Mouse (Mus musculus) cerebellum, adult 9-11 months (tissue): ENCODE measurements around the gene Ptprn.

Experiments used
- DNase-seq: peaks from one replicate; pipeline ENCODE4 v3.0.0; 2022

The Ptprn gene

DNA sequence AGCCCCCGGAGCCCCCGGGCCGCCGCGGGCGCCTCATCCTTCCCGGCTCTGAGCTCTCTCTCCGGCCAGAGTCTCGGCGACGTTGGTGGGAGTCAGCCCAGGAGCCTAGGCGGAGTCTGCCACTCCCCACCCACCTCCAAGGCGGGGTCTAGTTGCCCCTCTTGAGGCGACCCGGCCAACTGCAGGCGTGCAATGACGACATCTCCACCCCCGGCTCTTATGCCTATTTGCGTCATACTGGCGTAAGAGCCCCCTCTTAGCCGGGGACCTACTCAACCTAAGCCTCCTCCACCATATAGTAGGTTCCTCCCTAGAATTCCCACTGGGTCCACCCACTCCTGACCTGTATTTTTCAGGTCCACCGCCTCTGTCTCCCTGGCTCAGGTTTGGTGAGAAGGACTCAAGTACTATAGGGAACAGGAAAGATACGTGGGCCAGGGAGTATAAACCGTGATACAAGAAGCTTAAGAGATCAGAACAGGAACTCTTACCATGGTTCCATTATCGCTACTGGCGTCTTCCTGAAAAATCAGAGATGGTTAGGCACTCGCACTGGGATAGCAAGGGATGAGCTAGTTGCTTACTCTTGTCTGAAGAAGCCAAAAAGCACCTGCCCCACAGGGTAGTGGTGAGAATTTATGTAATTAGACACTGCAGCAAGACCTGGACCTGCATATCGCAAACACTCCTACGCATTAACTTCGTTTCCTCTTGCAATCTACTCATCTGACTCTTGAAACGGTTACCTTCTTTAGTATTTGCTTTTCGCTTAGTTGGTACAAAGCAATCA is at the start of gene Ptprn:
Ptprn (minus strand) TSS at position 412 of the 790 bp plus-strand sequence.
- DNase-seq = peak; percentile 90

DNA sequence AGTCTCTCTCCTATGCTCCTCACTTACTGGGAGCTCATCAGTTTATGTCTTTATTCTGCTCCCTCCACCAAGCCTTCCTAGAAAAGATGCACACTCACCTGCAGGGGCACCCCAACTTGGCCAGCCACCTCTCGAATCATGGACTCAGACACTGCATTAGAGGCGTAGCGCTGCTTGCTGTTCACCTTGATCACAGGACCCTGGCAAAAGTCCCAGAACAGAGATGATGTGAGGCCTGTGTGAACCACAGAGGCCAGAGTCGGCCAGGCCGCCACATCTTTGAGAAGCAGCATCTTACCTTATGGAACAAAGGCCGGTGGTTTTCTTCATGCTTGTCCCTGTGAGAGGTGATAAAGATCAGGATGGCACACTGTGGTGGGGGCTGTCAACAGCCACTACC is 47.4 kb upstream of the Ptprn start:
- DNase-seq = no peak

DNA sequence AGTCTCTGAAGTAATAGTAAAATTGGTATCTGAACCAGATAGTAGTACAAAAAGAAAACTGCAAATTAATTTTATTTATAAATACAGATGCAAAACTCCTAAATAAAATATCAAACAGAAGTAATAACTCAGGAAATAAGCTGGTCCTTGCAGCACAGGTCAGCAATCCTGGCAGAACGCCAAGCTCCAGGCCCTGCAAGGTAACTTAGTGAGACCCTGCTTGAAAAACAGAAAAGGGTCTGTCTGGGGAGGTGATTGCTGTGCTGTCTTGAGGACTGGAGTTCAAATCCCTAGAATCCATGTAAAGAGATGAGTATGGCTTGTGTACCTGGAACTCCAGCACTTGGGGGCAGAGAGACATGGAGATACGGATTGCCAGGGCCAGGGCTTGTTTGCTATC is 40.4 kb upstream of the Ptprn start:
- DNase-seq = no peak

DNA sequence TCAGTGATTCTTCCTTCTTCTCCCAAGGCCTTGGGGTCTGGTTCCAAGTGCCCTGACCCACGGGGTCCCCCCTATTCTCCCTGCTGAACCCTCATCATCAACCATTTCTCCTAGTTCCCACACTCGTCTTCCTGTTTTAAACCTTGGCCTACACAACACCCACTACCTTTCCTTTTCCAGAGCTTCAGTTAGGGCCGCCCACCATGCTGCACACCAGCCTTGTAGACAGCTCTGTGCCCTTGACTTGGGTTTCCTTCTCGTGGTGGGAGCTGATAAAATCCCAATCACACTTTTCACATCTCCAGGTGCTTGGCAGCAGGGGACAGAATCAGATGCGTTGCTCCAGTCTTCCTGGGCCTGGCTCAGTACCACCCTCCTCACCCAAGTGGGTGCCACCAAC is 30.0 kb upstream of the Ptprn start:
- DNase-seq = no peak

DNA sequence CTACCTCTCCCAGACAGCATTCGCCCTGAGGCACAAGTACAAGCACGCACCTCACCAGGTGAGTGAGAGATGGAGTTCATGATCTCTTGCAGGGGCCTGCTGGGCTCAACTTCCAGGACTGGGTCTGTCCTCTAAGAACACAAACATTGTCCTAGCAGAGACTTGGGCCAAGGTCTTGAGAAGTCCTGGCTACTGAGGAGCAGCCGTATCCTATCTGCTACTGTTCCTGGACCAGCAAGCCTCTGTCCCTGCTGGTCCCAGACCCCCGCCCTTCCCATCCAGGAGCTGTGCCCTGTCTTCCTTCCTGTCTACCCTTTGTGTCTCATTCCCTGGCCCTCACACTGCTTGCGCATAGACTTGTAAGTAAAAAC is 29.0 kb upstream of the Ptprn start:
- DNase-seq = no peak

DNA sequence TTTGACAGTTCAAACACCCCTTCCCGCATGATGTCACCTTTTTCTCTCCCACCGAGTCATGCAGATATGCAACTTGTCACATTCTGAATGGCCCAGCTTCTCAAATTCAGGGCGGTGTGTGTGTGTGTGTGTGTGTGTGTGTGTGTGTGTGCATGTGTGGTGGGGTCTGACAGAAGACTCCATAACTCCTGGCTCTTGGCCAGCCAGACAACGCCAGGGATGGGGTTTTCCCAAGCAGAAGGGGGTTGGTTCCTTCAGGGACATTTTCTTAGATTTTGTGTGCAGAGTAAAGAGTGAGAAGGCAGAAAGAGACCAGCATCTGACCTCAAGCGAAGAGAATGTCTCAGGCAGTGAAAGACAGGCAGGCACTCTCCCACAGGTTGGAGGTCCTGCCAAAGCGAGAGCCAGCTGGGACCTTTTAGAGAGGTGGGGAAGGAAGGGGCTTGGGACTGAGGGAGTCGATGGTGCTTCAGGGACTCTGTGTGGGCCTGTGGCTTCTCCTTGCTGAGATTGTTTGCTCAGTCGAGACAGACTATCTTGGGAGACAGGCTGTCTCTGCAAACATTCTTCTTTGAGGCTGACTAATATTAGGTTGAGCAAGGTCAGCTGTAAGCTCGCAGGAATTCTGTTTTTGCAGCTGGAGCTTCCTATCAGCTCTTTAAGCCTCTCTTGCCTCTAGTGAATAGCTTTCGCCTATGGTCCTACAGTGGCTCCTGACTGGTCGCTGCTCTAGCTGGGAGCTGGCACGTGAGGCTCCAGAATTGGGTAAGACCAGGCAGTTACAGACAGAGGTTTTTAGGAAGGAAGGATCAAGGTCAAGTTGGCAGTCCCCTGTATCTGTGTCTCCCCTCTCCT is 28.4 kb upstream of the Ptprn start:
- no peak for DNase-seq

DNA sequence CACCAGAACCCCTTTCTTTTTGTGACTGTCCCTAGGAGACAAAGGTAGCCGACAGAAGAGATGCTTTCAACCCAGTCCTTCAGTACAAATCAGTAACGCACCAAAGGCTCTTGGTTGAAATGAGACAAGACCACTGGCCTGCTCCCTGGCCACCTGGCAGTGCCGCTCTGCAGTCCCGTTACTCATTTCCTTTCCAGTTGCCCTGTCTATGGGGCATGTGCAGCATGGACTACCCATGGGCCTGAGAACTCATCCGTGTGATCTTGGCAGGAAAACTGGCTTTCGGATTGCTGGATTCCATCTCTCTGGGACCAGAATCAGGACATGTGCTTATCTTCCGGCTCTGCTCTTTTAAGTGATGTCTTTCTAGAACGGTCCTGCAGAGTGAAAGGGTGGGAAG is 27.0 kb upstream of the Ptprn start:
- DNase-seq = no peak

DNA sequence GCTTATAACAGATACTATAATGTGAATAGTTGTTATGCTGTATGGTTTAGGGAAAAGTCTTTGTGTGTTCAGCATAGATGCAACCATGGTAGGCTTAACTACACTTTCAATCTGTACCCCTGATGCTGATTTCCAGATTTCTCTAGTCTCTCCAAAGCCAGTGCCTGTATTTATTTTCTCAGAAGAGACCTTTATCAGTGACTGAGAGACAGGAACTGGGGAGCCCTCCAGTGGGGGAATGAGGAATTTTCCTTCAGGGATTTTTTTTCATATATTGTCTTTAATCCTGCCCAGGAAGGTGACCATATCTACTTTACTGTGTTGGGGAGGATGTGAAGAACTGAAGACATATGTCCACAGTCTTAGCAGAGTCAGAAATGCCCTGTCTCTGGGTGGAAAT is 26.3 kb upstream of the Ptprn start:
- peak; percentile 54 for DNase-seq

DNA sequence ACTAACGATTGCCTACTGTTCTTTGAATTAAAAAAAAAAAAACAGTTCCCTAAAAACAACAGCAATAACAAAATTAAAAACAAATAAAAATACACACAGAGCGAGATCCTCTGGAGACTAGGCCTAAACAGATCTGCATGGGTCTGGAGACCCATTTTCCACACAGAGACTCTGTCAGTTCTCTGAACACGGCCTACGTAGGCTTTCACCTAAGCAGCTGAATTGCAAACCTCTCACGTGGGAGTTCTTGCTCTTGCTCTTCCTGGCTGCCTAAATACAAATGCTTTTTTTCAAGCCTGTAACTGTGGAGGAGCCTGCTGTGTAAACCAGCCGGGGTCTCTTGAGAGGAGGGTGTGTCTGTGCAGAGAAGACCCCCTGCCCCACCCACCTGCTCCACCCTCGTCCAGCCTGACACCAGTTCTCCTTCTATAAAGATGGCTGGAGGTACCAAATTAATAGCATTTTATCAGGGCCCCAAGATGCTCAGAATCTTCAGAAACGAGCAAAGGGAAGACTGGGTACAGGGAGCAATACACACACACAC is 25.7 kb upstream of the Ptprn start:
- DNase-seq = no peak

DNA sequence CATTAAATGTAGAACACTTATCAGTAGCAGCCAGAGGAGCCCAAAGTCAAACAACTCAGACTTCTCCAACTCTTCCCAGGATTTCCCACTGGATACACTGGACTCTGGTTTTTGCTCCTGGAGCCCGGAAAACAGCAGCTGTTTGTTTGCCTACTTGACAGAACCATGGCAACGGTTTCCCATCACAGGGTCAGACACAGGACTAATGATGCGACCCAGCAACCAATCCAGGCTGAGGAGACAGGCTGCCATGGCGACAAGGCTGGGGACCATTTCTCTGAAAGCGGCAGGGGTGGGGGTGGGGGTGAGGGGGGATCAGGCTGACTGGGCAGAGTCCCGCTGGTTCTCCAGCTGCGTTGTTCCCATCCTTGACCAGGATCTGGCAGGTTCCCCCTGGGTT is 25.1 kb upstream of the Ptprn start:
- no peak for DNase-seq

DNA sequence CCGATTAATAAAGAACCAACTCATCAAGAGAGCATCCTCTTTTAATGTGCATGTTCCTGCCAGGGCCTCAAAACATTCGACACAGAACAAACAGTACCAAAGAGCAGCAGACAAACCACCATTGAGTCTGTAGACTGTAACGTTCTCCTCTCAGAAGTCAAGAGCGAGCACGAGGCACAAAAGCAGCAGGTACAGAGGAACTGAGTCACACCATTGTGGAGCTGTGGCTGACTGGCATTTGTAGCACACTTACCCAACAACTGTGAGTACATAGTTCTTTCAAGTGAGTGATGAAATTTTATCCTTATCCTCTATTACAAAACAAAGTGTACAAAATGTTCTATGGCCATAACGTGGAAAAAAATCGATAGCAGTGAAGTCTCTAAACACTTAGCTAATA is 20.6 kb upstream of the Ptprn start:
- DNase-seq = no peak

DNA sequence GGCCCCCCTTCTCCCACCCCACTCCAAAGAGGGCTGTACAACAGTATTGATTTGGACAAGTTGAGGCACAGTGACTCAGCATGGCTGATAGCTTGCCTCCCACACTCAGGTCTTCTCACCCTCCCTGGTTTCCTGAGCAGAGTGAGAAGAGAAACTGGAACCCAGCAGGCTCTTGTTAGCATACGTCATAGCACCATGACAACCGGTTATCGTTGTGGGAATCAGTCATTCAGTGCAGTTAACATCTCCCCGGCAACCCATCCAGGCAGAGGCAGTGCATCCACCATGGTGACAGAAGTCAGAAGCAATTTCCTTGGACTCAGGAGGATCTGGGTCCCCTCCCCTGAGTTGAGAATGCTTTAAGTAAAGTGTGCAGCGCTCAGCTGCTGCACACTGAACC is 18.7 kb upstream of the Ptprn start:
- no peak for DNase-seq

DNA sequence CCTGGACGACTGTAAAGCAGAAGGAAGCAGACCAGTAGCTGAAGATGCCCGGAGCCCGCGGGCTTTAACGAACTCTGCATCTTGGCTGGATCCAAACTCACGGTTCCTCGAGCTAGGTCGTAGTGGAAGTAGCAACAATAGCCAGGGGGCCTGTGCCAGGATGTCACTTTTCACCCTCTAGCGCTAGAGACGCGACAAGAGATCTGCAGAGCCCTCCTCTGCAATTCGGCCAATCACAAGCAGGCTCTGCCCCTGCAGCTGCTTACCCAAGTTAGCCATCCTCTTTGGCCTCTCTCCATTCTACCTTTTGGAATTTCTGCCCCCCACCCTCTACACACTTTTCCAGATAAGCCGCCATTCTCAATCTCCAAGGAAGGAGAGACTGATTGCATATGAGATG is 13.9 kb upstream of the Ptprn start, which contains the start of gene Resp18:
Resp18 (minus strand) TSS at position 188 of the 400 bp plus-strand sequence.
- peak; percentile 56 for DNase-seq

DNA sequence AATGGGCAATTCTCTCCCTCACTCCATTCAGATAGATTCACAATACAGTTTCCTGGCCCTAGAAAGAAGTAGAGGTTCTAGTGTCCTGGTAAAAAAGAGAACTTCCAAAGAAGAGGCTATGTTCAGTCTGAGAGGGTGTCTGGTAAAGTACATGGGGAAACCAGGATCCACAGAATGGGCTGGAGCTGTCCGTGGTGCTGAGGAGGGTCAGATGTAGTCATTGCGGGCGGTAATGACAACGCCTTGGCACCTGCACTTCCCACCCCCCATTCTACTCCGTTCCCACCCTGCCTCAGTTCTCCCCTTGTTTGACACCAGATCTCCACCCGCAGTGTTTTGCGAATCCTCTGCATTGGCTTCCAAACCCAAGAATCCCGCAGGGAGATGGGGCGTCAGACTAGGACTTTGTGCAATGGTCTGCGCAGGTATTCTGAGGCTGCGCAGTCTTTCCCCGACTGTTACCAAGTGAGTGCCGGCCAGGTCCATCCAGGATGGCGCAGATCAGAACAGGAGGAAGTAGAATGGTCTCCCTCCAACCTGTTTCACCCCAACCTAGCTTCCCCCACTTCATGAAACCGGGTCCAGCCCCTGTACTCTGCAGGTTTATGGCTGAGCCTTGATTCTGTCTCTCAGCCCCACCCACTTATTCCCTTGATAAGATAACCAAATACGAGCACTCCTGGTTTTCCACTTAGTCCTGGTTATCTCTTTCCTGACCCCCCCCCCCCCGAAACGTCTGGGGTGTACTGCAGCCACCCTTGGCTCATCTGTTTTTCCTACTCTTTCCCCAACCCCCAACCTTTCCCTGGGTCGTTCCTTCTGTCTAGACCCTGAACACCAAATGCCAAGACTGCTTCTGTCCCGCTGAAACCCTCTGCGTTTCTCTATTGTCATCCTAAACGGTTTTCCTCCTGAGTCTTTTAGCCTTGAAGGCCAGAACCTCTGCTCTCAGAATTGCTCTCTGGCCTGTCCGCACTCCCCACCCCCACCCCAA is 13.2 kb upstream of the Ptprn start:
- peak; percentile 48 for DNase-seq

DNA sequence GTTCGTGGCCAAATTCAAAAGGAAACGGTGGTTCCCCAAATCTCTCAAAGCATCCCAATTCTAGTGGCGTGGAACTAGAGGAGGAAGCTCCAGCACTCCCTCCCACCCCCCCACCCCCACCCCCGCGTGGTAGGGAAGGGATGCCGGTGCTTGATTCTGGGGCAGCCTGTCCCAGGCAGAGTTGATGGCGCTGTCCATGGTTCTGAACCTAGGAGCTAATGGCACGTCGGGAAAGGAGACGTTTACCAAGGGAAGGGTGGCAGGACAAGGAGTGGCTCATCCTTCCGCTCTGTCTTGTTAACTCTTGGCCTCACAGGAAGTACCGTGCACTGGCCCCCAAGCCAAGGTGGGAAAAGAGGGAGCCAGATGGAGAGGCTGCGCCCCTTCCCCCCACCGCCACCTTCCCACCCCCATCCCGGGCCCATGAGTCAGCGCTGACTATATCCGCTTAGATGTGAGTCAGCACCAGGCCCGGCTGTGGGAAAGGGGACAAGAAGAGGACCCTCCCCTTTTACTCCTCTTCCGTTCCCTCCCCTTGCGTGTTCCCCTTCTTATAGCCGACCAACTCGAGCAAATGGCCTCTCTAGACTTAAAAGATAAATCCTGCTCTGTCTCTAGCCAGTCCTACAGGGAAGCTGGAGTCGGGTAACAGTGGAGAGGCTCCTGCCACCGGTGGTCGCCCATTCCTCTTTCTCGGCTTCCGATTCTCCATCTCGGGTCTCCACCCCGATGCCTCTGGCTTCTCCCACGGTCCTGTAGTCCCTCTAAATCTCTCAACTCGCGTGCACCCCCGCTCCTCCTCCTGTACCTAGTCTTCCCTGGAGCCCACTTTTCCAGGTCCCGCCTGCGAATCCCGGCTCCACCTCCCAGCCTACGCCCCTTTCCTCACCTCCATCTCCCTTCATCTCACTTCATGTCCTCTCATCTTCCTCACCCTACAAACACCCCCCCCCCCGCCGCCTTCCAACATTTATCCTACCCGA is 1.0 kb downstream of the Ptprn start:
- peak; percentile 71 for DNase-seq

DNA sequence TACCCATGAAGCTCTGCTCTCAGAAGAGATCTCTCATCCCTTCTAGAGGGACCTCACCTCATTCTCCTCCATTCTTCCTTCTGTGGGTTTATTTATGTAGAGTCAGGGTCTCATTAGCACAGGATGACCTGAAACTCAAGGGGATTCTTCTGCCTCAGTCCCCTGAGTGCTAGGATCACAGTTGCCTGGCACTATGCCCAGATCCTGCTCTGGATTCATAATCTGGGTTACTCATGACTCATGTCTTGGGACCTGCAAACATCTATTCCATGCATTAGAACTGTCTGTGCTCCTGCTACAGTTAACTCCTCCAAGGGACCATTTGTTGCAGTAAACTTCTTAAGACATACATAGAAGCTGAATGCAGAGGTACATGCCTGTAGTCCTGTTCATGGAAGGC is 3.0 kb downstream of the Ptprn start:
- peak; percentile 18 for DNase-seq

DNA sequence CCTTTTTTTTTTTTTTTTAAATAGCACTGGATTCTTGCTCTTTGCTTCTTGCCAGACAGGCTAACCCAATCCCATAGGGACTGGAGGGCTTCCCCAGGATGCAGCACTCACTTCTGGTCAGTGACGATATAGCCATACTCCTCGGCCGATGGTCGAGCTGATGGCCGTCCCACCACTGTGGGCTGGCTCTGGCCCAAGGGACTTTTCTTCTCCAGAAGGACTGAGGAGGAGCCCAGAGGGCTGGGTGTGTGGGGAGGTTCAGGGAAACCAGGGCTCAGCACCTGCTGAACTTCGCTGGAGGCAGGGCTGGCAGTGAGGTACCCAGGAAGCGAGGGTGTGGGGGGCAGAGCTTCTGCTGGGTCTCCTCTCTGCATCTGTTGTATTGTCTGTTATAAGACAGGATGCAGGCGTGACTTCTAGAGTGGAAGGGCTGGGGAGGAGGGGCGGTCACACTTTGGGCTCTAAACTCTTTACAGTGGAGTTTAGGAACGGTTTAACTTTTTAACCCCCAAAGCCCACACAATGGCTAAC is 8.7 kb downstream of the Ptprn start:
- peak; percentile 46 for DNase-seq

DNA sequence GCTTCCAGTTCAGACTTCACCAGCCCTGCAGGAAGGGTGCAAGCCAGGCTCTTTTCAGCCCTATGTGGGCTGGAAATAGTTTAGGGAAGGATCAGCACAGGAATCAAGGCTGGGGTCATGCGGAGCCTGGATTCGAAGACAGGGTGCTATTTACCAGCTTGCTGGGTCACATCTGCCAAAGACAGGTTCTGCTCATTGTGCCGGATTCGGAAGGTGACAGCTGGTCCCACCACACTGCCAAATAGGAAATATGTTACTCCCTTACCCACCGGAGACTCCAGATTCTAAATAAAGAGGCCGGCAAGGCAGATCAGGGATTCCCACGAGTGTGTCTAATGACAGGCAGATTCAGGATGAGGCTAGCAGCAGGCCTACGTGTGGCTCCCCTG is 9.7 kb downstream of the Ptprn start:
- peak; percentile 65 for DNase-seq

DNA sequence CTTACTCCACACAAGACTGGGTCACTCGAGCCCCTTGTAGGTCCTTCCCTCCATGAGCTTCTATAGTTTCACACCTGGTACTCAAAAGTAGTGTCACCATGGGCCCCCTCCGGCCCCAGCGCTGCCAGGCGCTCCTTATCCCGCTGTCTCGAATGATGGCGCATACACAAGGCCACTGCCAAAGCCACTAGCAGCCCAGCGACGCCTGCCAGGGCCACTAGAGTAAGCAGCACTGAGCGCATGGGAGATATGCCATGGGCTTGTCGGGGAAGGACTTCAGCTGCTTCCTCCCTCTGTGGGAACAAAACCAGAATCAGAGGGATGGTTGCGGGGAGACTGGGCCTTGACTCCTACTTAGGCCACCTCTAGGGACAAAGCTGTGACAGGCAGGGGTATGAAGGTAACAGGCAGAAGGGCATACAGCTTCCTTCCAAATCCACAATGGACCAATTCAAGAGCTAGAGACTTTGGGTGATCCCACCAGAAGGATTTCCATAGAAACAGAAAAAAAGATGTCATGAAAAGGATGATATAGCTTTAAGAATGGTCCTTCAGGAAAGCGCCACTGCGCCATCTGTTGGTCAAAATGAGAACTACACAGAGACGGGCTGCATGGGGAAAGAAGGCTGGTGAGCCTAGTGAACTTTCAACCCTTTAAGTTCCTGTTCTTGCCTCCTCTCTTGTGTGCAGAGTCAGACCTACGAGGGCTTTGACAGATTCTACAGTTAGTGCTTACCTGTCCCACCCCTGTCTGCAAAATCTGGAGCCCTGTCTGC is 10.3 kb downstream of the Ptprn start:
- peak; percentile 82 for DNase-seq

DNA sequence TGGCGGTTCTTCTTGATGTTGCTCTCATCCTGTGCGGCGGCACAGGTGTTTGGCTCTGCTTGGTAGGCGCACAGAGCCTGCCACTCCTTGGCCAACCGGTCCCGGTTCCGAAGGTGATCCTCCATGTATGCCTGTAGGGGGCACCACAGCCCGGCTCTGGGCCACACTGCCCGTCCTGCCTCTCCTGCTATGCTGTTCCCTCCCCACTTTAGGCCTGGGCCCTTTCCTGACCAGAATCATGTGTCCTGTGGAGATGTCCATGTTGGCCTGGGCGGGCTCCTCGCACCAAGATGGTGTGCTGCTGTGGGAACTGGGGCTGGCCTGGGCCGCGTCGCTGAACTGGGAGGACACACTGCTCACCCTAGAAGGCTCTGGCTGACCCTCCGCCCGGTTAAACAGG is 11.3 kb downstream of the Ptprn start:
- DNase-seq = peak; percentile 65
